Mouse (Mus musculus) heart, embryonic 10.5 days (tissue): ENCODE data around the gene Gtf3c5. TPM values are rescaled to one million over a fixed set of nuclear protein-coding genes. Genes with fewer than 3 reads are reported as not detected.

Source experiments
- DNase-seq: peaks from one replicate; pipeline ENCODE4 v3.0.0-alpha.2; 2017; ENCODE audit warnings: low spot score
- H3K27ac ChIP-seq: fragments of 300-500 bp; sonication (generic); 2 replicates; pipeline ENCODE4 v1.5.1; 2016; ENCODE audit warnings: mild to moderate bottlenecking
- H3K27me3 ChIP-seq: fragments of 300-500 bp; sonication (generic); 2 replicates; pipeline ENCODE4 v1.6.1; 2016; ENCODE audit warnings: mild to moderate bottlenecking; ENCODE audit not compliant: poor library complexity, insufficient read depth, severe bottlenecking
- H3K36me3 ChIP-seq: fragments of 300-500 bp; sonication (generic); 2 replicates; pipeline ENCODE4 v1.6.1; 2016; ENCODE audit warnings: mild to moderate bottlenecking, moderate library complexity
- H3K4me1 ChIP-seq: fragments of 300-500 bp; sonication (generic); 2 replicates; pipeline ENCODE4 v1.6.1; 2016; ENCODE audit warnings: mild to moderate bottlenecking
- H3K4me3 ChIP-seq: fragments of 300-500 bp; sonication (generic); 2 replicates; pipeline ENCODE4 v1.5.1; 2016; ENCODE audit warnings: mild to moderate bottlenecking, moderate library complexity
- H3K9me3 ChIP-seq: fragments of 300-500 bp; sonication (generic); 2 replicates; pipeline ENCODE4 v1.6.1; 2016; ENCODE audit warnings: mild to moderate bottlenecking, moderate library complexity
- WGBS: fragments of 180-500 bp; shearing (Covaris S2); methylation state at CpG from one replicate; pipeline ENCODE4 v1.1.7; 2016; 5-methylcytosine and 5-hydroxymethylcytosine counted together
- polyA plus RNA-seq: library from polyadenylated mRNA; unstranded; fragments of >200 nt; fragmentation: Nextera tagmentation; extraction: Ambion mirVana; gene quantifications from 2 replicates; pipeline ENCODE4 v1.2.1, GENCODE M21; 2016

Gene Gtf3c5
- 37.0 and 45.2 TPM in 2 replicates for polyA plus RNA-seq

GRCm38 (mm10) chr2:28583651-28584050, at the start of gene Gtf3c5:
TSS of gene Gtf3c5 (minus strand) at chr2:28583751.
- Histone ChIP-seq H3K9me3 (no peaks in the 10 kb centered on the region), H3K27me3 (0 out of 2 replicates have a peak, but pooled peaks cover 6% of the 10 kb centered on the region), H3K4me3 (peak within 1 kb of the TSS; percentile 88), H3K4me1 (peaks cover 15% of the 10 kb centered on the region; the same call in 1 of the 2 replicates), H3K36me3 (peaks cover 24% of the 10 kb centered on the region), H3K27ac (peak within 1 kb of the TSS; percentile 95)
- DNase-seq, result no peak
- WGBS, result 71% methylated on average over 9 of the region's 9 CpGs

- Histone ChIP-seq H3K27me3 (peaks cover 11% of the 10 kb centered on the region; the same call in 1 of the 2 replicates), H3K27ac (no peak overlapping the region), H3K36me3 (no peaks in the 10 kb centered on the region), H3K4me1 (peaks cover 14% of the 10 kb centered on the region), H3K4me3 (no peak overlapping the region), H3K9me3 (no peaks in the 10 kb centered on the region)
- DNase-seq, result peak; percentile 61
- 50% methylated on average over 4 of the region's 4 CpGs for WGBS
These were observed 49.6 kb upstream of the Gtf3c5 start for GRCm38 (mm10) chr2:28633136-28633535.

GRCm38 (mm10) chr2:28632626-28633025, 49.1 kb upstream of the Gtf3c5 start:
- Histone ChIP-seq H3K27ac (no peak overlapping the region), H3K4me1 (peaks cover 9% of the 10 kb centered on the region), H3K27me3 (peaks cover 11% of the 10 kb centered on the region; the same call in 1 of the 2 replicates), H3K9me3 (no peaks in the 10 kb centered on the region), H3K36me3 (no peaks in the 10 kb centered on the region), H3K4me3 (no peak overlapping the region)
- WGBS, result 70% methylated on average over 1 of the region's 1 CpGs
- DNase-seq, result peak; percentile 59

GRCm38 (mm10) chr2:28629911-28630381, 46.4 kb upstream of the Gtf3c5 start:
- peak; percentile 47 for DNase-seq
- Histone ChIP-seq H3K27ac (no peak overlapping the region), H3K36me3 (no peaks in the 10 kb centered on the region), H3K4me1 (no peaks in the 10 kb centered on the region), H3K4me3 (no peak overlapping the region), H3K27me3 (peaks cover 11% of the 10 kb centered on the region; the same call in 1 of the 2 replicates), H3K9me3 (no peaks in the 10 kb centered on the region)
- WGBS, result 51% methylated on average over 4 of the region's 4 CpGs

GRCm38 (mm10) chr2:28628053-28628452, 44.5 kb upstream of the Gtf3c5 start:
- peaks cover 18% of the 10 kb centered on the region for H3K27me3 ChIP-seq
- WGBS, result 44% methylated on average over 2 of the region's 2 CpGs
- no peak overlapping the region for H3K27ac ChIP-seq
- H3K9me3 ChIP-seq, result no peaks in the 10 kb centered on the region
- H3K4me3 ChIP-seq, result no peak overlapping the region
- DNase-seq, result no peak
- no peaks in the 10 kb centered on the region for H3K36me3 ChIP-seq
- no peaks in the 10 kb centered on the region for H3K4me1 ChIP-seq

GRCm38 (mm10) chr2:28626038-28626437, 42.5 kb upstream of the Gtf3c5 start:
- H3K27ac ChIP-seq, result no peak overlapping the region
- DNase-seq, result no peak
- H3K27me3 ChIP-seq, result peaks cover 37% of the 10 kb centered on the region
- no peaks in the 10 kb centered on the region for H3K9me3 ChIP-seq
- H3K4me1 ChIP-seq, result peaks cover 10% of the 10 kb centered on the region
- H3K36me3 ChIP-seq, result no peaks in the 10 kb centered on the region
- 72% methylated on average over 3 of the region's 3 CpGs for WGBS
- no peak overlapping the region for H3K4me3 ChIP-seq

- H3K4me1 ChIP-seq, result peaks cover 10% of the 10 kb centered on the region
- DNase-seq, result no peak
- H3K9me3 ChIP-seq, result no peaks in the 10 kb centered on the region
- H3K27ac ChIP-seq, result no peak overlapping the region
- 90% methylated on average over 3 of the region's 3 CpGs for WGBS
- no peaks in the 10 kb centered on the region for H3K36me3 ChIP-seq
- H3K4me3 ChIP-seq, result no peak overlapping the region
- peaks cover 43% of the 10 kb centered on the region for H3K27me3 ChIP-seq
These were observed 41.3 kb upstream of the Gtf3c5 start for GRCm38 (mm10) chr2:28624870-28625269.

- H3K36me3 ChIP-seq, result no peaks in the 10 kb centered on the region
These were observed 39.1 kb upstream of the Gtf3c5 start for GRCm38 (mm10) chr2:28622521-28623124.

GRCm38 (mm10) chr2:28621664-28622171, 38.2 kb upstream of the Gtf3c5 start, which contains the start of gene Gfi1b:
TSS of gene Gfi1b (minus strand) at chr2:28621982.
- 9% methylated on average over 16 of the region's 16 CpGs for WGBS
- Histone ChIP-seq H3K4me3 (peak within 1 kb of the TSS; percentile 41), H3K36me3 (no peaks in the 10 kb centered on the region), H3K4me1 (peaks cover 23% of the 10 kb centered on the region), H3K27me3 (peaks cover 32% of the 10 kb centered on the region), H3K27ac (no peak within 1 kb of the TSS; the same call in 1 of the 2 replicates), H3K9me3 (no peaks in the 10 kb centered on the region)
- DNase-seq, result no peak

More at GRCm38 (mm10) chr2:28622521-28623124, 39.1 kb upstream of the Gtf3c5 start:
- H3K27ac ChIP-seq, result no peak overlapping the region
- DNase-seq, result no peak
- H3K27me3 ChIP-seq, result peaks cover 32% of the 10 kb centered on the region
- WGBS, result 19% methylated on average over 10 of the region's 10 CpGs
- H3K4me3 ChIP-seq, result no peak overlapping the region
- H3K4me1 ChIP-seq, result peaks cover 14% of the 10 kb centered on the region
- no peaks in the 10 kb centered on the region for H3K9me3 ChIP-seq

GRCm38 (mm10) chr2:28621111-28621510, 37.6 kb upstream of the Gtf3c5 start:
- H3K9me3 ChIP-seq, result no peaks in the 10 kb centered on the region
- peaks cover 32% of the 10 kb centered on the region for H3K27me3 ChIP-seq
- peaks cover 29% of the 10 kb centered on the region for H3K4me1 ChIP-seq
- 19% methylated on average over 2 of the region's 2 CpGs for WGBS
- H3K4me3 ChIP-seq, result peak overlapping the region; percentile 41
- H3K36me3 ChIP-seq, result no peaks in the 10 kb centered on the region
- DNase-seq, result no peak
- H3K27ac ChIP-seq, result no peak overlapping the region; the same call in 1 of the 2 replicates

GRCm38 (mm10) chr2:28620522-28620921, 37.0 kb upstream of the Gtf3c5 start:
- DNase-seq, result no peak
- H3K27me3 ChIP-seq, result peaks cover 32% of the 10 kb centered on the region
- no peak overlapping the region for H3K27ac ChIP-seq
- no peaks in the 10 kb centered on the region for H3K9me3 ChIP-seq
- peak overlapping the region; percentile 41; the same call in 1 of the 2 replicates for H3K4me3 ChIP-seq
- peaks cover 30% of the 10 kb centered on the region for H3K4me1 ChIP-seq
- 61% methylated on average over 10 of the region's 10 CpGs for WGBS
- H3K36me3 ChIP-seq, result no peaks in the 10 kb centered on the region

GRCm38 (mm10) chr2:28619369-28619768, 35.8 kb upstream of the Gtf3c5 start:
- peaks cover 38% of the 10 kb centered on the region for H3K27me3 ChIP-seq
- DNase-seq, result no peak
- no peaks in the 10 kb centered on the region for H3K9me3 ChIP-seq
- 82% methylated on average over 6 of the region's 6 CpGs for WGBS
- peaks cover 30% of the 10 kb centered on the region for H3K4me1 ChIP-seq
- peak overlapping the region; percentile 23; the same call in 1 of the 2 replicates for H3K4me3 ChIP-seq
- no peak overlapping the region for H3K27ac ChIP-seq
- H3K36me3 ChIP-seq, result no peaks in the 10 kb centered on the region

GRCm38 (mm10) chr2:28618777-28619336, 35.3 kb upstream of the Gtf3c5 start:
- DNase-seq, result no peak
- Histone ChIP-seq H3K27ac (no peak overlapping the region), H3K4me1 (peaks cover 30% of the 10 kb centered on the region), H3K4me3 (0 out of 2 replicates have a peak overlapping the region, but pooled peaks have one; percentile 23), H3K9me3 (no peaks in the 10 kb centered on the region), H3K36me3 (no peaks in the 10 kb centered on the region), H3K27me3 (peaks cover 38% of the 10 kb centered on the region)
- 69% methylated on average over 6 of the region's 6 CpGs for WGBS
